Mouse (Mus musculus) heart, adult 2 months (tissue): Measurements from ENCODE around the gene Gm3002.
"Not testable (repeated sequence)": the region's sequence is repeated elsewhere in the genome, so short reads cannot be mapped to it uniquely, and the experiment has no call there.

Source experiments
- CTCF ChIP-seq: fragments of 200-600 bp; IDR thresholded peaks from 2 replicates; pipeline ENCODE4 v1.8.1; 2022; ENCODE audit warnings: antibody characterized with exemption, mild to moderate bottlenecking, moderate library complexity
- EP300 ChIP-seq: fragments of 200-500 bp; IDR thresholded peaks from 2 replicates; pipeline ENCODE4 v1.6.1; 2011; ENCODE audit warnings: low read depth, low read length, control low read depth; ENCODE audit not compliant: insufficient read depth
- POLR2A ChIP-seq: fragments of 200-500 bp; IDR thresholded peaks from 2 replicates; pipeline ENCODE4 v1.6.1; 2011; ENCODE audit warnings: mild to moderate bottlenecking, low read depth, low read length, control low read depth; ENCODE audit not compliant: insufficient read depth

- TF ChIP-seq CTCF, POLR2A, EP300: not testable (repeated sequence)
These were observed 121.6 kb downstream of the Gm3002 start, which contains the start of gene Gm3029 for GRCm38 (mm10) chr14:3931456-3931855.
